Mouse (Mus musculus) E14TG2a.4 (cell line): Measurements from ENCODE around the gene Acox2.

ENCODE experiments used
- CTCF ChIP-seq: conservative IDR thresholded peaks from 2 replicates; pipeline ENCODE4 v1.5.1; 2014; ENCODE audit warnings: low read length
- NANOG ChIP-seq: IDR thresholded peaks from 2 replicates; pipeline ENCODE4 v1.6.1; 2014; ENCODE audit warnings: borderline replicate concordance, low read length, mixed read lengths

- peak; percentile 55 for TF ChIP-seq CTCF
- no peak for TF ChIP-seq NANOG
Measured at GRCm38 (mm10) chr14:8183330-8183729, 75.8 kb downstream of the Acox2 start.
